Mouse (Mus musculus) layer of hippocampus, adult 9-10 months (tissue): ENCODE results near the gene Ripply3.
A peak's percentile ranks its signal among the peaks of the same experiment; 100 is the strongest.

Experiments used
- DNase-seq: peaks from one replicate; pipeline ENCODE4 v3.0.0; 2022; ENCODE audit warnings: low spot score

The Ripply3 gene

DNA sequence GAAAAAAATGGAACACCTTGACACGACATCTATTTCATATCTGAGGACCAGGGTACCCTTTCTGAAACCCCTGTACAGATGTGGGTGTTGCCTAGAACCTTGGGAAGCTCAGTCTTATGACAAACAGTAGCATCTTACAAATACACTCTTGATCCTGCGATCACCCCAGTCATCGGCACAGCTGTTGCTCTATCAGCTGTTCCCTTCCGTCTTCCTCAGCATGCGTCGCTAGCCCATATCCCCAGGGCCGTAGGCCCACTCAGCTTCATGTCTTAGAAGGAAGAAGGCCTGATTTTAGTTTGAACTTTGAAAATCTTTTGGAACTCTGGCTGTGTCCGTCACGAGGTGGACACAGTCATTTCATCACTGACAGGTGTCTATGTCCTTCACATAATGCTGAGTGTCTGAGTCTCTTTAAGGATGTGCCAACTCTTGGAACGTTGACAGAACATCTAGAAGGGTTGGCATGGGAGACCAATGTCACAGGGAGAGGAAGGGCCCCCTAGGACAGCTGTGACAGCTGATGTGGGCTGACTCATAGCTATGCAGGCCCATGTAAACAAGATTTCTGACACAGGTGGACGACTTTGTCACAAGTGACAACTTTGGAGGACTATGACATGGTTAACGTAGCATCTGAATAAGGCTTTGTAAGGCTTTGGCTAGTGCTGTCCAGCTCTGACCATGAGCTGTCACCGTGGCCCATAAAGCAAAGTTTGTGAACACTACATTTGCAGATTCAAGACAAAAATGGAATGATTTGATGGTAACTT, 32.5 kb downstream of the Ripply3 start:
- DNase-seq = no peak

DNA sequence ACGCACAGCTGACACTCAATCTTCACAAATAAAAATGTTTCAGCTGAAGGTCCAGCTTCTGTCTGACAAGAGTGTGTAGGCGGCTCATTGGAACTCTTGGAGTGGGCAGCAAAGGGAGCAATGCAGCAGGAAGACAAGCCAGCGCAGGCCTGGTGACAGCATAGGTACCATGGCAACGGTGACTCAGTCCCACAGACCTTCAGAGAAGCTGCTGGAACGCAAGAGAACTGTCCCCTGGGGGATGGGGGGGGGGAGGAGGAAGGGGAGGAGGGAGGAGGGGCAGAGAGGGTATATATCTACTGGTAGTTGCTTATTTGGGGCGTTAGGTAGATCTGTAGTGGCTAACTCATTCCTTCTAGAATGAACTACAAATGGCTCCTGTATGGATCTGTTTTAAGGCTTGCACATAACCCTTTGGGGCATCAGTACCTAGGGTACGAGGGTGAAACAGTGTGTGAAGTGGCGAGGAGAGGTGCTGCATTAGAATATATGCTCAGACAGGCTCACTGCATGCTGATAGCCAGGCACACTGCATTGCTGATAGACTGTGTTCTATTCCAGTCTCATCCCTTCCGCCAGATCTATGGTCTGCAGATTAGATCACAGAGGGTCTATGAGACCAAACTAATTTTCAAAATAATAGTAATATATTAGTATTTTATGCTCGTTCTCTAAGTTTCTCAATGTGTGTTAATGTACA, 34.1 kb downstream of the Ripply3 start:
- DNase-seq = peak; percentile 65

DNA sequence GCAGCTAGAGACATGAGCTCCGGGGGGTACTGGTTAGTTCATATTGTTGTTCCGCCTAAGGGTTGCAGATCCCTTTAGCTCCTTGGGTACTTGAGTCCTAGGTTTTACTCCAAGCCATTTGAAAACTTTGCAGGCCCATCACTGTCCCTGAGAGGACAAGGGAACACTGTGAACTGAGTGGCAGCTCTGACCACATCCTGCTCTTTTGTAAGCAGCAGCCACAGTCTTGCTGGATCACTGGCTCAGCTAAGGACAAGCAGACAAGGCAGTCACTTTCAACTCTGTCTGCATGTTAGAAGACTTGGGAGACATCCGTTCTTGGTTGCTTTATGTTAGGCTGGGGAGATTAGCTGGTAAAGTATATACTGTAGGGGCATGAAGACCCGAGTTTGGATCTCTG, 35.6 kb downstream of the Ripply3 start:
- DNase-seq = no peak

DNA sequence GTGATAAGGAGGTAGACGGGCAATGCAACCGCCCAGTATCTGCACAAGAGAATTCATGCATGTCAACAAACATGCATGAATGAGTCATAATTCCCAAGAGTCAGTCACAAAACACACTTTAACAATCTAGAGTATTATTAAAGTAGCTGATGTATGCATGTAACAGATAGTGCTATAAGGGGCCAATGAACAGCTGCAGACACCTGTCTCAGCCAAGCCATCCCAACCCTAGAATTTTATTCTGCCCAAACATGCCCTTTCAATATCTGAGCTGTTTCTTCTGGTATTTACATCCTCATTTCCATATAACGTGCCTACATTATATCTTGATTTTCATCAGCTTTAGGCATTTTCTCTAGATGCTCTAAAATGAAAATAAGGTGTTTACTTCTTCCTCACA, 37.2 kb downstream of the Ripply3 start:
- DNase-seq = no peak

DNA sequence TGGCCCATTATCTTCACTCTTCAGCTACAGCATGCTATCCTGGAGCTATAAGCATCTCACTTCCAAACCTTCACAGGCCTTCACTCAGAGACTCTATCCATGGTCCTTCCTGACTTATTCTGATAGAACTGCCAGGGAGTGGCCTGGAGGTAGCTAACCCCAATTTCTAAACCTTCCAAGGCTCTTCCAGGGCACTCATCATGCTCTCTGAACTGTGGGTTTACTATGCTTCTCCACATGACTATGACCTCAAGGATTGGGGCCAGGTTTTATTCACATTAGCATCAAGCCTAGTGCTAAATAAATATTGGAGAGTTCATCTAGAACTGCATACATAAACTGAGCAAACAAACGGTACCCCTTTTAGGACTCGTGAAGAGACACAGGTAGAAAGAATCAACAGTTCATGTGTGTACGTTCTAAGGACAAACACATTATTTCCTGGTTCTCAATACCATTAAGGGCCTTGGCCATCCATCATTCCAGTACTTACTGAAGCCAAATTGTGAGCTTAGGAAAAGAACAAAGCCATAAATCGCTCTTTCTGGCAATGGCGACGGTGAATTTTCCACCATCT, 41.5 kb downstream of the Ripply3 start:
- DNase-seq = no peak

DNA sequence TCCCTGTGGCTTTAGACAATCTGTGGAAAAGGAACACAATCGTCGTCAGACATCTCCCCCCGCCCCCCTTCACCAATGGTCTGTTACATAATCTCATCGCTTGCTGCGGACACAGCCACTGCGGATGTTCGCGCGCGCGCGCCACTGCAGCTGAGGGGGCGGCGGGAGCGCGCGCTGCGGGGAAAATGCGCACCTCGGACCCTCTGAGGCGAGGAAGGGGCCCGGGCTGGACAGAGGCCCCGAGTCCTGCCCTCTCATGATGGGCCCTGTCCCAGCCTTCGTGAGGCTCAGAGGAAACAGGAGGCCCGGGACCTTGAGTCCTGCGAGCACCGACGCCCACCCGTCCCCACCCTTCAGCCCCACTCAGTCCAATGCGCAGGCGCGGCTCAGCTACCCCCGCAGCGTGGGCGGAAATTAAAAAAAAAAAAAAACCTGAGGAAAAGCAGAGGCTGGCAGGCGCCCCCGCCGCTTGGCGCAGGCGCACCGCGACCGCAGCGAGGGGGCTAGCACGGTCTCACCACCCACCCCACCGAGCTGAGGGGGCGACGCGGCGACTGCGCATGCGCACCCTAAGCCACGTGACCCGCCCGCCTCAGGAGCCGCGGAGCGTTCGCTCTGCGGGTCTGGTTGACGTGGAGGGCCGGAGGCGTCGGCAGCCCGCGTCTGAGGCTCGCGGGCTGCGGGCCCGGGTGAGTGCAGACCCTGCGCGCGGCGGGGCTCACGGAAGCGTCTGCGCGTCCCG, 42.1 kb downstream of the Ripply3 start, which contains the start of gene Ttc3:
Ttc3 (plus strand) TSS at position 446 of the 742 bp plus-strand sequence.
- peak; percentile 64 for DNase-seq

DNA sequence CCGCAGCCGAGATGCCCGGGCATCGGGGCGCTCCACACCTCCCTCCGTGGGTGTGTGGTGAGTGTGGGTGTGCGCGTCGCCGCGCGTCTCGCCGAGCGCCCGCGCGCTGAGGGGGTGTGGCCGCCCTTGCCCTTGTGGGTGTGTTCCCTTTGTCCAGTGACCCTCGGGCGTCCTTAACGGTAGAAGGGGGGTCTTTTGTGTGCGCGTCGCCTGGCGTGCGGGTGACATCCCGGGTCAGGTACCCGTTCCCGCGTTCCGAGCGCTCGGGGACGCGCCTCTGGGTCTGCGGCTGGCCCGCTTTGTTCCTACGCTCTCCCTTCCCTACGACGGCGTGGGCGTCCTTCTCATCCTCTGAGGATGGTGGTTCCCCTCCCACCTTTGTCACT, 42.7 kb downstream of the Ripply3 start:
- peak; percentile 27 for DNase-seq

DNA sequence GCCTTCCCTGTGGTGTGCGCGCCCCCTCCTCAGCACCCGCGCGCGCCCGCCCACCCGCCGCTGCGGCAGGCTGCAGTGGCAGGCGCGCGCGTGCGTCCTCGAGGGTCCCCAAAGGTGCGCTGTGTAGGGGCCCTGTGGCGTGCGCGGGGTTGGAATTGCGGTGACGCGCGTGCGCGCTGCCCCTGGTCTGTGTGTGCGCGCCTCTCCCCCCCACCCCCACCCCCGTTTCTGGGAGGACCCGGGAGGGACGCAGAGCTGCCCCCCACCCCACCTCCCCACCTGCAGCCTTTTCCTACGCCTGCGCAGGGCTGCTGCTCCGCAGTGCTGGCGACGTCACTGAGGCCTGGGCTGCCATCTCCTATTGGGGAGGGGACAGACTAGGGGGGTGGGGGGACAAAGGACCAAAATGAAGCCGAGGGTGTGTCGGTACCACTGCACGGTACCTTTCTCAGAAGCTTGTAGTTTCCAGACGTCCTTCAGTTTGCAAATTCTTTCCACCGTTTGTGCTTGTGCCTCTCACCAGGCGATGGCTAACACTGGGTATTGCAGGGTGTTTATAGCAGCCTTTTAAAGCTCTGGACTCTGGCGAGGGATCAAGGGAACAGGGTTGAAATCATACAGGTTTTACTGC, 43.2 kb downstream of the Ripply3 start, which contains the start of gene Pigp:
Pigp (minus strand) TSS at position 542 of the 631 bp plus-strand sequence.
- no peak for DNase-seq

DNA sequence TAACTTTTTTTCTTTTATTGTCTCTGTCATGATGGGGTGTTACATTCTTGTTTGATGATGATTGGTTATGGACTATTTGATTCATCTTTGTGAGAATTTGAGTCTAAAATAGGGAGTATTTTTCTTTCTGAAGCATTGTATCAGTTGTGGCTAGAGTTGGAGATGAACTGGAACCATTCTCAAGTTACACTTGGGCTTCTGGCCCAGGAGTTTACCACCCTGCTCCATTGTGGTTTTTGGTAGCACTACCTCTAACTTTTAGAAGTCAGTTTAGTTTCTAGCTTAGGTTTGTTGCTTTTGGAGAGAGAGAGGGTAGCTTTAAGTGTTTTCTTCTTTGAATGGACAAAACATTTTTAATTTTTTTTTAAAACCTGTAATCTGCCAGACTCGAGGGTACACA, 51.2 kb downstream of the Ripply3 start:
- no peak for DNase-seq

DNA sequence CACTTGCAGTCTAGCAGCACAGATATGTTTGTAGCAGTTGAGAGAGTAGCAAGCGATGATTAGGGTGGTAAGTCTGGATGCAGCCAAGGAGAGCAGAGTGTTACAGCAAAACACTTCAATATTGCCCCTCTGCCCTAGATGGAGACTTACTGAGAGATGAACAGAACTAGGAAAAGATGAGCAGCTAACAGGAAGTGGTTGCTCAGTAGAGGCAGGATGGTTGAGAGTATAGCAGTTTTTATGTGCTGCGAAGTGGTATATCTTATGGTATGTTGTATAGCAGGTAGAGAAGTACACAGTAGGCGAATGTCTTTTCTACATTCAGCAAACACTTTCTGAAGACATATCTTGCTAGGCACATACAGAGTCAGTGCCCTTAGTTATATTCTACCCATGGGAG, 55.1 kb downstream of the Ripply3 start:
- DNase-seq = no peak
